Mouse (Mus musculus) E14TG2a.4 (cell line): ENCODE data around the gene Olfr1370.

Experiments used
- CTCF ChIP-seq: conservative IDR thresholded peaks from 2 replicates; pipeline ENCODE4 v1.5.1; 2014; ENCODE audit warnings: low read length
- NANOG ChIP-seq: IDR thresholded peaks from 2 replicates; pipeline ENCODE4 v1.6.1; 2014; ENCODE audit warnings: borderline replicate concordance, low read length, mixed read lengths

DNA sequence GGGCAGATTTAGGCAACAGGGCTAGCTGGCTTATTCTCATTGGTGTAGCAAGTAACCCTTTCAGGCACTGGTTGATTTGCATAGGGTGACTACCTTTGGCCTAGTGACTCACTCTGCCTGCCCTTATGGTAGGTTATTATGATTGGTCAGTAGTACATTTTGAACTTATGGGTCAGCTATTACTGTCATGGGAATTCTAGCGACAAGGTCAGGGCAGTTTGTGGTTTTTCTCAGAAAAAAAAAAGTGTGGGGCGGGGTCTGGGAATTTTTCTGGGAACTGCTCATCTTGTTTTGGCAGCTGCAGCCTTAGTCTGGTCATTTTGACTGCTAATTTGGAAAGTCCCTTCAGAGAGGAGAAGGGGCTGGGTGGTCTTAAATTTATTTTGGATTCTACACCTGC lies 8.7 kb downstream of the Olfr1370 start:
- TF ChIP-seq CTCF (no peak), NANOG (no peak)
